Mouse (Mus musculus): ENCODE measurements around the gene Slpi.
"Not testable (repeated sequence)": the region's sequence is repeated elsewhere in the genome, so short reads cannot be mapped to it uniquely, and the experiment has no call there.

The Slpi gene

GRCm38 (mm10) chr2:164377478-164378426 is 11.1 kb downstream of the Slpi start:
- DNase-seq (ENCODE audit: low spot score), result no peak

- DNase-seq (ENCODE audit: low spot score), result no peak
These were observed 15.7 kb downstream of the Slpi start for GRCm38 (mm10) chr2:164373187-164373586.

GRCm38 (mm10) chr2:164372408-164373053 is 16.4 kb downstream of the Slpi start:
- no peak for DNase-seq (ENCODE audit: low spot score)

- no peak for DNase-seq (ENCODE audit: low spot score)
These were observed 17.5 kb downstream of the Slpi start for GRCm38 (mm10) chr2:164371371-164371770.

GRCm38 (mm10) chr2:164368620-164369105 is 20.2 kb downstream of the Slpi start:
- DNase-seq (ENCODE audit: low spot score), result no peak

GRCm38 (mm10) chr2:164366947-164367346 is 21.9 kb downstream of the Slpi start:
- no peak for DNase-seq (ENCODE audit: low spot score)

GRCm38 (mm10) chr2:164360974-164361657 is 27.8 kb downstream of the Slpi start:
- DNase-seq (ENCODE audit: low spot score), result no peak

- no peak for DNase-seq (ENCODE audit: low spot score)
These were observed 29.2 kb downstream of the Slpi start for GRCm38 (mm10) chr2:164359668-164360067.

GRCm38 (mm10) chr2:164359031-164359430 is 29.9 kb downstream of the Slpi start:
- no peak for DNase-seq (ENCODE audit: low spot score)

GRCm38 (mm10) chr2:164358373-164358772 is 30.5 kb downstream of the Slpi start:
- no peak for DNase-seq (ENCODE audit: low spot score)

GRCm38 (mm10) chr2:164356177-164356967 is 32.5 kb downstream of the Slpi start:
- peak; percentile 9 for DNase-seq (ENCODE audit: low spot score)

GRCm38 (mm10) chr2:164353356-164353755 is 35.5 kb downstream of the Slpi start:
- DNase-seq (ENCODE audit: low spot score), result peak; percentile 12

- DNase-seq (ENCODE audit: low spot score), result no peak
These were observed 36.2 kb downstream of the Slpi start for GRCm38 (mm10) chr2:164352697-164353096.

GRCm38 (mm10) chr2:164348980-164349379 is 39.9 kb downstream of the Slpi start:
- no peak for DNase-seq (ENCODE audit: low spot score)

GRCm38 (mm10) chr2:164347697-164348096 is 41.2 kb downstream of the Slpi start:
- DNase-seq (ENCODE audit: low spot score), result not testable (repeated sequence)

GRCm38 (mm10) chr2:164343732-164344131 is 45.2 kb downstream of the Slpi start:
- DNase-seq (ENCODE audit: low spot score), result not testable (repeated sequence)

GRCm38 (mm10) chr2:164332440-164332839 is 56.5 kb downstream of the Slpi start, which contains the start of gene Svs5:
Svs5 (plus strand) TSS chr2:164332740.
- DNase-seq (ENCODE audit: low spot score), result not testable (repeated sequence)

GRCm38 (mm10) chr2:164320983-164321382 is 67.9 kb downstream of the Slpi start:
- DNase-seq (ENCODE audit: low spot score), result no peak

- DNase-seq (ENCODE audit: low spot score), result not testable (repeated sequence)
These were observed 72.4 kb downstream of the Slpi start, which contains the start of gene Svs6 for GRCm38 (mm10) chr2:164316451-164316850. Svs6 (plus strand) TSS chr2:164316751.

- not testable (repeated sequence) for DNase-seq (ENCODE audit: low spot score)
These were observed 73.4 kb downstream of the Slpi start for GRCm38 (mm10) chr2:164315460-164315859.

GRCm38 (mm10) chr2:164312599-164312998 is 76.3 kb downstream of the Slpi start:
- no peak for DNase-seq (ENCODE audit: low spot score)

All from T-cell, adult 2 months (primary cell).